Comparison of ENCODE assay signal across 12 mouse cellular contexts in genomic region chr10:41959808-41960207, GRCm38 (mm10). TPM values are rescaled to one million over a fixed set of nuclear protein-coding genes. Genes with fewer than 3 reads are reported as not detected.
DNase-seq lines count a peak whose midpoint lies in the region; ATAC-seq and TF ChIP-seq lines count a peak whose summit lies in the region.
"Had no signal": no experiment of that assay in that cellular context is flagged by ENCODE, and none has a peak within 500 bp of the region (broad histone marks: within the 10 kb centered on the region; RNA-seq: fewer than 3 reads in every experiment).

No protein-coding gene starts in this region.

- H3K9me3 ChIP-seq in heart, embryonic 11.5 days (replicated peaks; ENCODE audit: control insufficient read depth, low read length): no peaks in the 10 kb centered on the region
- H3K9me3 ChIP-seq in embryonic facial prominence, embryonic 10.5 days: no peaks in the 10 kb centered on the region
- H3K9me3 ChIP-seq in forebrain, embryonic 14.5 days (replicated peaks; ENCODE audit: control insufficient read depth, low read length): no peaks in the 10 kb centered on the region
- H3K9me3 ChIP-seq: forebrain, embryonic 13.5 days; heart, embryonic 13.5 days; megakaryocyte, embryonic 14.5 days had no signal

- no peak overlapping the region for H3K9ac ChIP-seq in heart, embryonic 11.5 days (ENCODE audit: low read depth, low read length)
- no peak overlapping the region for H3K9ac ChIP-seq in forebrain, embryonic 14.5 days (ENCODE audit: low read length)
- H3K9ac ChIP-seq: forebrain, embryonic 13.5 days; heart, embryonic 13.5 days had no signal

- TF ChIP-seq POLR2A in lung, adult 2 months (IDR thresholded peaks at IDR 0.05; ENCODE audit: borderline replicate concordance, extremely low read depth, low read depth, low read length): no peak

- peak; percentile 37 to 54 for DNase-seq in heart, postnatal 10 days
- DNase-seq in lung, postnatal 25 days (ENCODE audit: low spot score): peak; percentile 30
- no peak for DNase-seq in lung, adult 2 months
- peak; percentile 55 for DNase-seq in embryonic facial prominence, embryonic 10.5 days (ENCODE audit: low spot score)
- peak; percentile 20 to 32 for DNase-seq in thymus, postnatal 36 days
- no peak for DNase-seq in forebrain, embryonic 14.5 days (ENCODE audit: low spot score)
- DNase-seq: left cerebral cortex, postnatal 4 days had no signal

- H3K27ac ChIP-seq in heart, embryonic 11.5 days (ENCODE audit: low read depth, low read length): no peak overlapping the region
- no peak overlapping the region for H3K27ac ChIP-seq in embryonic facial prominence, embryonic 10.5 days (replicated peaks)
- H3K27ac ChIP-seq in forebrain, embryonic 14.5 days (ENCODE audit: low read depth, low read length): no peak overlapping the region
- H3K27ac ChIP-seq: forebrain, embryonic 13.5 days; heart, embryonic 13.5 days had no signal

- no peak overlapping the region for H3K4me2 ChIP-seq in heart, embryonic 11.5 days
- no peak overlapping the region for H3K4me2 ChIP-seq in forebrain, embryonic 14.5 days (ENCODE audit: low read length)
- H3K4me2 ChIP-seq: forebrain, embryonic 13.5 days; heart, embryonic 13.5 days had no signal

- no peak for ATAC-seq in heart, embryonic 11.5 days (replicated peaks; ENCODE audit: insufficient number of reproducible peaks, low FRiP score, low TSS enrichment)
- ATAC-seq in forebrain, embryonic 14.5 days: no peak
- no peak for ATAC-seq in erythroblast, adult 5-6 weeks (replicated peaks; ENCODE audit: low FRiP score, poor library complexity, severe bottlenecking)
- ATAC-seq: forebrain, embryonic 13.5 days had no signal

- H3K27me3 ChIP-seq in heart, embryonic 11.5 days (ENCODE audit: control insufficient read depth, insufficient read depth, low read length): no peaks in the 10 kb centered on the region
- H3K27me3 ChIP-seq in embryonic facial prominence, embryonic 10.5 days (replicated peaks; ENCODE audit: low read depth, poor library complexity, severe bottlenecking): no peaks in the 10 kb centered on the region
- H3K27me3 ChIP-seq in forebrain, embryonic 14.5 days (replicated peaks; ENCODE audit: control insufficient read depth, insufficient read depth, low read length): no peaks in the 10 kb centered on the region
- H3K27me3 ChIP-seq: forebrain, embryonic 13.5 days; heart, embryonic 13.5 days had no signal

- H3K4me1 ChIP-seq in heart, embryonic 11.5 days (ENCODE audit: control insufficient read depth, insufficient read depth, low read length): no peaks in the 10 kb centered on the region
- H3K4me1 ChIP-seq in lung, adult 2 months (ENCODE audit: control insufficient read depth, insufficient read depth, low read length): no peaks in the 10 kb centered on the region
- H3K4me1 ChIP-seq in embryonic facial prominence, embryonic 10.5 days: peaks cover 8% of the 10 kb centered on the region
- H3K4me1 ChIP-seq in forebrain, embryonic 14.5 days (ENCODE audit: control insufficient read depth, insufficient read depth, low read length): no peaks in the 10 kb centered on the region
- H3K4me1 ChIP-seq: heart, embryonic 13.5 days had no signal

- WGBS in heart, embryonic 11.5 days (ENCODE audit: insufficient replicate concordance): 53% methylated on average over 2 of the region's 2 CpGs
- 53% methylated on average over 2 of the region's 2 CpGs for WGBS in lung, adult 2 months
- 77% methylated on average over 2 of the region's 2 CpGs for WGBS in embryonic facial prominence, embryonic 10.5 days
- 72% methylated on average over 2 of the region's 2 CpGs for WGBS in forebrain, embryonic 14.5 days

- H3K4me3 ChIP-seq in heart, embryonic 11.5 days (ENCODE audit: low read depth, low read length): no peak overlapping the region
- H3K4me3 ChIP-seq in lung, adult 2 months (replicated peaks; ENCODE audit: extremely low read depth, low read depth, low read length): no peak overlapping the region
- H3K4me3 ChIP-seq in embryonic facial prominence, embryonic 10.5 days: no peak overlapping the region
- H3K4me3 ChIP-seq in forebrain, embryonic 14.5 days (ENCODE audit: low read depth, low read length): no peak overlapping the region
- H3K4me3 ChIP-seq: forebrain, embryonic 13.5 days; heart, embryonic 13.5 days; megakaryocyte, embryonic 14.5 days had no signal

- H3K36me3 ChIP-seq in heart, embryonic 11.5 days (ENCODE audit: control insufficient read depth, insufficient read depth, low read length): no peaks in the 10 kb centered on the region
- H3K36me3 ChIP-seq in embryonic facial prominence, embryonic 10.5 days (replicated peaks): no peaks in the 10 kb centered on the region
- H3K36me3 ChIP-seq in forebrain, embryonic 14.5 days (ENCODE audit: control insufficient read depth, insufficient read depth, low read length): no peaks in the 10 kb centered on the region
- H3K36me3 ChIP-seq: heart, embryonic 13.5 days had no signal

- TF ChIP-seq CTCF in lung, adult 2 months (IDR thresholded peaks at IDR 0.05; ENCODE audit: insufficient read depth, low read length): no peak

- intact Hi-C loops in heart, postnatal 10 days (cut with DNase I): loop anchor here (1.0 kb wide), 1 partner anchor 129 kb away; no protein-coding TSS in a partner anchor

RNA-seq across cellular contexts. Expression of gene Armc2, which starts 58.4 kb away (rescaled TPM):
- total RNA-seq in heart, postnatal 10 days (2021): 1 to 10 TPM; 2.6 to 2.7 TPM
- 0.82 and 0.86 TPM in 2 replicates for polyA plus RNA-seq in heart, embryonic 11.5 days (2014; fragmentation: Nextera tagmentation; extraction: Ambion mirVana)
- polyA plus RNA-seq in lung, adult 2 months (2012; rRNA removed): 1.2 and 1.5 TPM in 2 replicates
- polyA plus RNA-seq in embryonic facial prominence, embryonic 10.5 days (2016; fragmentation: Nextera tagmentation; extraction: Ambion mirVana): 1.8 and 2.0 TPM in 2 replicates
- 9.2 and 12.3 TPM in 2 replicates for polyA plus RNA-seq in forebrain, embryonic 14.5 days (2014; fragmentation: Nextera tagmentation; extraction: Ambion mirVana)
- not detected in 2 replicates for total RNA-seq in erythroblast, adult 5-6 weeks (2015; ENCODE audit: low replicate concordance)
- not detected in 2 replicates for total RNA-seq in erythroblast, adult 5-6 weeks (2017; ENCODE audit: low replicate concordance)

Comparison
In these comparisons a context has a peak if more than half of its experiments do, and no peak if none do; other contexts are left out.
1. DNase-seq: peak in heart, postnatal 10 days (2 of 2), lung, postnatal 25 days (single experiment), embryonic facial prominence, embryonic 10.5 days (single experiment) and thymus, postnatal 36 days (2 of 2); none in lung, adult 2 months (single experiment) and forebrain, embryonic 14.5 days (single experiment).